Mouse (Mus musculus): ENCODE data around the gene P2ry6. TPM values are rescaled to one million over a fixed set of nuclear protein-coding genes. Genes with fewer than 3 reads are reported as not detected.

The P2ry6 gene
- 1 to 10 TPM in 2 of 4 experiments, under 1 TPM in 2; 0.53 to 1.2 (median 0.94) TPM for total RNA-seq (2022)

DNA sequence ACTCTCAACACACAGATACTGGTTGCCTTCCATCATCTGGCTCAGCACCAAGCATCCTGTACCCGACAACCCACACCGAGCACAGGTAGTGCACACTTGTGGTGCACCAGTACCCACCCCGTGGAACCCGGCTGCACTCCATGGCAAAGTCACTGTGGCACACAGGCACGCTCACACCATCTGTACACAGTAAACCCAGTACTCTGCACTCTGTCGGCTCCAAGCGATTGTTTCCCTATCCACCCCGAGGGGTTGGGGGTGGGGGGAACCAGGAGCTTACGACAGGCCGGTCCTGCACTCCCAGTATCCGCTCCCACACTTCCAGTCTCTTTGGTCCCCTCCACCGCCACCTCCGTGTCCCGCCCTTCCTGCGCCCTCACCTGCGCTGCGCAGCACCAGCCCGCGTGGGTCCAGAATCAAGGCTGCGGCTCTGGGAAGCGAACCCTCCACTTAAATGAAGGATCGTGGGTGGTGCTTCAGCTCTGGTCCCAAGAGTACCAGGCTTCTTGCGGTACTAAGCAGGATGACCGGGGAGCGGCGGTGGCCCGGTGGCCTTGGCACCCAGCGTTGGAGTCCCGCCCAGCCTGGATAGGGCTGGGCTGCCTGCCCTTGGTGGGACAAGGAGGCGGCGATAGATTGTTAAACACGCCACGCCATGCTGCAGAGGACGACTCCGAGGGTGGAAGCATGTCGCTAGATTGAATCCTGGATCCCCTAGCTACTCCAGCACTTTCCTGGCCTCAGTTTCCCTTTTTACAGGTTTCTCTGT, at the start of gene P2ry6:
Gene P2ry6 (minus strand): TSS at position 515 of the 769 bp plus-strand sequence.
- no peak for DNase-seq (ENCODE audit: low spot score in 2 of 2)

DNA sequence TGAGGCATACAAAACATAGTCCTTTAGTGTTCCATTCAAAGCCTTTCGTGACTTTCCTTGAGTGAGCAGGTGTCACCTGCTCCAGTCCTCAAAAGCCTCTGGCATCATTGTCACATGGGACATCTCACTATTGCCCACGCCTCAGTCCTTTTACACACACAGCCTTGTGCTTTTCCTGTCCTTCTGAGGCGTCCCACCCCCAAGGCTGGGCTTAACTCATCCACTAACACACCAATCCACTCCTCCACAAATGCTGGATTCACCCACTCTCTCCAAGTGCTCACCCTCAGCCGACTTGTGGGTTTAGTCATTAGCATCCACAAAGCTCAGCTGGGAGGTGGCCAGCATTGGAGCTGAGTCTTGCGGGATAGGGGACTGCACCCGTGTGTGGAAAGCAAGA, 43.0 kb upstream of the P2ry6 start:
- no peak for DNase-seq (ENCODE audit: low spot score in 2 of 2)

DNA sequence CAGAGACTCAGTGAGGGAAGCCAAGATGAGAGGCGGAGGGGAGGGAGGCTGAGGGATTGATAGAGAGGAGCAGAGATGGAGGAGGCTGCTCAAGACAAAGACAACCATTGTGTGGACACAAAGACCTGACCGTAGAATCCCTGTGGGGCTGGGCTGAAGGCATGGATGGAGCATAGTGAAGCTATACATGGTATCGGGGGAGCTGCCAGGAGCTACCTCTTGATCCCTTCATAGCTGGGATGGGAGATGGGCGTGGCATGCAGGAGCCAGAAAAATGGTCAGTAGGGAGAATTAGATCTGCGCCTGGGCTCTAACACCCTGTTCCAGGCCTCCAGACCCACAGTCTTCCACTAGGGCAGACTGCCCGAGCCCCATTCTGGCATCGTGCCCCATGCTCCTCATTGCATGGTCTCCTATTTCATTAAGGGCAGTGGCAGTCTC, 42.6 kb upstream of the P2ry6 start:
- DNase-seq (ENCODE audit: low spot score in 2 of 2) = peak; percentile 75 to 83

DNA sequence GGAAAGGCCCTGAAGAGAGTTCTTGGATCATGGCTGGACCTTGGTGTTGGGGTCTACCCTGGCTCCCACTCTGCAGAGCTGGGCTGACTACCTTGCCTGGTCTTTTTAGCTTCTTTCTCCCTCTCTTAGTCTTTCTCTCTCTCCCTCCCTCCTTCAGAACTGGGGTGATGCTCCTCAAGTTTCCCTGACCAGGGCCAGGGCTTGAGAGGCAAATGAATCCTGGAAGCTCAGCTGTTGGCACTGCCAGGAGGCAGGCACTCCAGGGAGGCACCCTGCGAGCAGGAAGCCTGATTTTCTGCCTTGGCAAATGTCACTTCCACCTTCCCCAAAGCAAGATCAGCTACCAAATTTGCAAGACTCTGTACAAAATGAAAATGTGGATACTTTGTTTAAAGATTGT, 40.5 kb upstream of the P2ry6 start:
- DNase-seq (ENCODE audit: low spot score in 2 of 2) = no peak

- DNase-seq (ENCODE audit: low spot score in 2 of 2) = no peak
Observed at GRCm38 (mm10) chr7:101014041-101014440, 39.6 kb upstream of the P2ry6 start.

DNA sequence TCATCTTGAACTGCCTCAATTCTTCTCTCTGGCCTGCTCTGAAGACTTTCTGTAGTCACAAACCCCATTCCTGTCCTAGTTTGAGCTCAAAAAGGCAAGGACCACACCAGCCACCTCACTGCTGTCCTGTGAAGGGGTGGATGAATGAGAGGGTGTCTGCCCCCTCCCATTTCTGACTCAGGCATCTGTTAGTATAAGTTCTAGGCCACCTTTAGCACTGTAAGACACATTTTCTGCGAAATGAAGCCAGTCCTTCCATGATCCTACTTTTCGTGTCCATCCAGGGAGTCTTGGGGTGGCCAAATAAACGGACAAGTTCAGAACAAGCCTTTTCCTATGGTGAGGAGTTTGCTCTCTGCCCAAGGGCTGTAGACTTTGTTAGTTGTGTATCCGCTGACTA, 38.1 kb upstream of the P2ry6 start, which contains the start of gene P2ry2:
Gene P2ry2 (minus strand): TSS at position 326 of the 400 bp plus-strand sequence.
- DNase-seq (ENCODE audit: low spot score in 2 of 2) = no peak

- DNase-seq (ENCODE audit: low spot score in 2 of 2) = peak; percentile 69 to 83
Observed at GRCm38 (mm10) chr7:101011681-101012367, 37.4 kb upstream of the P2ry6 start.

- DNase-seq (ENCODE audit: low spot score in 2 of 2) = no peak
Observed at GRCm38 (mm10) chr7:101010741-101011140, 36.3 kb upstream of the P2ry6 start.

DNA sequence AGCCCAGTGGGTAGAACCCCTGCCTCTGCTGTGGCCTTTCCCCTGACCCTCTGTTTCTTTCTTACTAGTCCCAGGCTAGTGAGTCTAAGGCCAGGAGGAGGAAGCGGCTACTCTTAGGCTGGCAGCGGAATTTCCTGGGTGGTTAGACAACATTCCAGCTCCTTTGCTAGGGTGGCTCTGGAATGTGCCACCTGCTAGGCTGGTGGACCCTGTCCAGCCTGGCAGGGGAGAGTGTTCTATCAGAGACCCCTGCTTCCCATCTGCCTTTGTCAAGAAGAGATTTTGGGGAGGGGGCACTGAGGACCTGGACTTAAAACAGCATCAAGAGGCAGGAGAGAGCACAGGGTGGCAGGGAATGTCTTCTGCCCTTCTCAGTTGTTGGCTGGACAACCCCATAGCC, 31.8 kb upstream of the P2ry6 start:
- DNase-seq (ENCODE audit: low spot score in 2 of 2) = no peak

DNA sequence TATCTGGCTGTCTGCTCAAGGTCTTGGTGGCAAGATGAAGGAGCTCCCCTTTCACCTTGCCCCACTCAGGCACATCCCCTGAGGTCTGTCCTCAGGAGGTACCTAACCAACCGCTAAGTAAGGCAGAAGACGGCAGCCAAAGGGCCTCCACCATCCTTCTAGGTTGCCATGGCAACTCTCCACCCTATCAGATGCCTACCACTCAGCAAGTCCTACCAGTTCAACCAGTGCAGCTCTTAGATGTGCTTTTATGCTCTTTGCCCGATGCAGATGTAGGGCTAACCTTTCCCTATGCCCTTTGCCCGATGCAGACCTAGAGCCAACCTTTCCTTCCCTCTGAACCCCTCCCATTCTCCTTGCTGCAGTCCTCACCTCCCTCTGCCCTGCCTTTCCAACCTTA, 30.7 kb upstream of the P2ry6 start:
- no peak for DNase-seq (ENCODE audit: low spot score in 2 of 2)

DNA sequence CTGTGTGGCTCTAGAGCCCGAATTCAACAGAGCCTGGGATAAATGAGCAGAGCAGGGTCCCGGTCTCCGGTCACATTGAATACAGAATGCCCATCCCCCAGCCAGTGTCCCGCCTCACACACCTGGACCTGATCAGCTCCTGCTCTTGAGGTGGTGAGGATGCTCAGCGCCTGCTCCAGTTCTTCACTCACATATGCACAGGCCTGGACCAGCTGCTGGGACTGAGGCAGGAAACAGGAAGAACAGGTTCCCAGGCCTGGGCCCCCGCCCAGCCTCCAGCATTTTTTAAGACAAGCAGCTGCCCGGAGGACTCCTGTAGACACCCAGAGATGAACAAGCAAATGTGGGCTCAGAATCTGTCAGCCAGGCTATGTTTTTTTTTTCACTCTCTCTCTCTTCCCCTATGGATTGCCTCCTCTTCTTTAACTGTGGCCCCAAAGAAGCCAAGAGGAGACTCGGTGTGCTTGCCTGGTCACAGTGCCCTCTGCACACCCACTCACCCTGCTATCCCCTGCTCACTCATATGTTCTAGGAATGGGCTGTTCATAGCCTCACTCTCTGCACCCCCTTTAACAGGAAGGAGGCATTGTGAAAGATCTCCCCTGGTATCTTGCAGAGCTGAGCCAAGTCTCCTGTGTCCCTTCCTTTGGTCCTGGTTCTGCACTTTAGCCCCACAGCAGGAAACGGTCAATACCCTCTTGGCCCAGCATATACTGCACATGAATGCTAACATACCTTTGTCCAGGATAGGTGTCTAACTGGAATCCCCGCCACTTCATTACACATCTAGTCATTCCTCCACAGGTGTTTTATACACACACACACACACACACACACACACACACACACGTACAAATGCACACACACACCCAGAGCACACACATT, 29.2 kb upstream of the P2ry6 start:
- DNase-seq (ENCODE audit: low spot score in 2 of 2) = no peak

DNA sequence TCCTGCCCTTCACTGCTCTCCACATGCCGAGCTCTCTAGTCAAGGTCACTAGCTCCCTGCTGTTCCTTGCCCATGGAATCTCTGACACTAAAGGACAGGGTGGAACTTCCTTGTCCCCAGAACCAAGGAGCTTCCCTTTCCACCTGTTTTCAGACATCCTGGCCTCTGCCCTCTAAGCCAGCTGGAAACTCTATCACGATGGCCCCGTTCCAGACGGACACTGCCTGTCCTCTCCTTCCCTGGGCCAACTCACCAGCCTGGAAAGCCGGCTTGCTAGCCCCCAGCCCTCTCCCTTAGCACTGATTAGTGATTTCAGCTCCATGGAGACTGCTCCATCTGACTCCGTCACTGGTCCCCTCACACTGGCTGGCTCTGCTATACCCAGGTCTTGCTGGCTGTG, 27.8 kb upstream of the P2ry6 start:
- peak; percentile 62 to 69 for DNase-seq (ENCODE audit: low spot score in 2 of 2)

DNA sequence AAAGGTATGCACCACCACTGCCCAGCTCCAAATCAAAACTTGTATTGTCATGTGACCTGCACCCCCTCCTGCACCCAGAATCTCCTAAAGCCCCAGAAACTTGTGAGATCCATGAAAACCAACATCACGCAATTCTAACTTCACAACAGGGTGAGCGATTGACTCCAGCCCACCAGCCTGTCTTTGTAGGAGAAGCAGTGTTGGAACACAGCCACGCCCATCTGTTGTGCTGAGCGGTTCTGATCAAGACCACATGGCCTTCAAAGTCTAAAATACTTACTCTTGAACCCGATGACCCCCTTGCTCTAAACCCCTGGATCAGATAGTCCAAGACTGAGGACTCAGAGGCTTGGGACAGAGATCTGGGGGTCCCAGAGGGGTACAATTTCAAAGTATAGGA, 25.2 kb upstream of the P2ry6 start:
- no peak for DNase-seq (ENCODE audit: low spot score in 2 of 2)

- no peak for DNase-seq (ENCODE audit: low spot score in 2 of 2)
Observed at GRCm38 (mm10) chr7:100998578-100998960, 24.1 kb upstream of the P2ry6 start.

- DNase-seq (ENCODE audit: low spot score in 2 of 2) = no peak
Observed at GRCm38 (mm10) chr7:100997951-100998577, 23.6 kb upstream of the P2ry6 start.

GRCm38 (mm10) chr7:100997215-100997614, 22.8 kb upstream of the P2ry6 start:
- no peak for DNase-seq (ENCODE audit: low spot score in 2 of 2)

DNA sequence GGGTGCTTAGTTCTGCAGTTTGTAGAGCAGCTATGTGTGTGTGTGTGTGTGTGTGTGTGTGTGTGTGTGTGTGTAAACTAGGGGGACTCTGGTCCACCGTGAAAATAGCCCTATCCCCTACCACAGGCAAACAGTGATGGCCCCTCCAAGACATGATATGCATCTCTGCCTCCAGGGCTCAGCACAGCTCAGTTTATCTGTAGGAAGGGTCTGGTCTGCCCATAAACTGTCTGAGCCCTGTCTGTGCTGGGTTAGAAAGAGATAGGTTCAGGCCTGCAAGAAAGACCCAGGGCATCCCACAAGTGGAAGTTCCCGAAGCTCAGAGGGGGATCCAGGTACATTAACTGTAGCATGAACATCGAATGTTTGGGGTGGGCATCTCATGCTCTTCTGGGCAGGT, 21.5 kb upstream of the P2ry6 start:
- no peak for DNase-seq (ENCODE audit: low spot score in 2 of 2)

DNA sequence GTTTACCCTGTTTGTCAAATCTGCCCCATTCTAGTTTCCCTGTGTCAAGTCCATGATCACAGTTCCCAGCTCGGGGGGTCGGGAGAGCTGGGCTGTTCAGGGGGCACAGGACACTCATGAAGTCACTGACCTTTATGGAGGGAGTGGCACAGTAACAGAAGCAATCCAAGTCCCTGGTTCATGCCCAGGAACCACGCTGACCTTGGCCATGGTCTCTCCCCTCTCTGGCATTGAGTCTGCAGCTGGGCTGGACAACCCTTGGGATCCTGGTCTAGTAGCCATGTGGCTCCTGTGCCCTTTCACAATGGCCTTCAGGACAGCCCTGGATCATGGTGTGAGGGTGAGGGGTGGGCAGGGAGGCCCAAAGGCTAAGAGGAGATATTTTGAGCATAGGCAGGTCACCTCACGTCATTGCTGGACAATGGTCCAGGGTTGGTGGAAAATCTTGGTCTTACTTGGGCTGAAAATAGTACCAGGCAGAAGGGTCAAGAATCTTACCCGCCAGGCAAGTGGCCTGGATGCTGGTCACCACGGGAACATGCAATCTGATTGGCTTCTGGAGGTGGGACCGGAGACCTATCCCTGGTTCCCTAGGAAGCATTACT, 20.9 kb upstream of the P2ry6 start:
- peak in 1 of 2 experiments; percentile 55 for DNase-seq (ENCODE audit: low spot score in 2 of 2)

DNA sequence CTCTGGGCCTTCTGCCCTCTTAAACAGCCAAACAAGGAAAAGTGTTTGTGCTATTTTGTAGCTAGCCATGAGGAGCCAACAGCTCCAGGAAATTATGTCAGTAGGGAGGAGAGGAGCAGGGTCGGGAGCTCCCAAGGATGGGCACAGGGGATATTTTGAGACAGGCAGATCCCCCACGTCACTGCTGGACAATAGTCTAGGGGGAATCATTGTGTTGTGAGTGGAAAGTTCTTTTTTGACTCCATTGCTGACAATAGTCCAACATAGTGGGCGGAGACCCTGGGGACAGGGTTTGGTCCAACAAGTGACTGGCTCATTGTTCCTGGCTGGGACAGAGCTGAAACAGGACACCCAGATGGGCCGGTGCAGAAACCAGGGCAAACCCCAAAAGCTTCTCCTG, 18.7 kb upstream of the P2ry6 start:
- DNase-seq (ENCODE audit: low spot score in 2 of 2) = peak; percentile 65 to 73

- no peak for DNase-seq (ENCODE audit: low spot score in 2 of 2)
Observed at GRCm38 (mm10) chr7:100991972-100992371, 17.5 kb upstream of the P2ry6 start.

Data from gastrocnemius, adult 8-10 months (tissue).